Mouse (Mus musculus): Measurements from ENCODE around the gene Crybg3. TPM values are rescaled to one million over a fixed set of nuclear protein-coding genes. Genes with fewer than 3 reads are reported as not detected.

The Crybg3 gene
- polyA plus RNA-seq, 1 experiment: 1.0 TPM

GRCm38 (mm10) chr16:59634598-59634997, 33.8 kb upstream of the Crybg3 start:
- Histone ChIP-seq H3K27me3 (ENCODE audit: control insufficient read depth, insufficient read depth, insufficient read length) (no peaks in the 10 kb centered on the region), H3ac (ENCODE audit: control insufficient read depth, insufficient read length) (no peak overlapping the region), H3K36me3 (ENCODE audit: control insufficient read depth, insufficient read depth) (no peaks in the 10 kb centered on the region), H3K4me3 (no peak overlapping the region), H3K79me2 (ENCODE audit: control insufficient read depth, insufficient read depth) (peaks cover 7% of the 10 kb centered on the region), H3K4me2 (ENCODE audit: low read depth) (no peak overlapping the region)
- TF ChIP-seq SRF (IDR thresholded peaks at IDR 0.05; ENCODE audit: control insufficient read depth, insufficient read length, low read depth): no peak
- no peak for TF ChIP-seq USF1 (IDR thresholded peaks at IDR 0.05; ENCODE audit: low read depth)
- no peak for TF ChIP-seq MYOG (IDR thresholded peaks at IDR 0.05; ENCODE audit: control insufficient read depth in 1 of 3, insufficient read depth in 1 of 3, insufficient read length in 2 of 3, low read depth in 2 of 3)
- no peak for TF ChIP-seq E2F4 (IDR thresholded peaks at IDR 0.05; ENCODE audit: insufficient read depth)
- TF ChIP-seq MYOD1 (IDR thresholded peaks at IDR 0.05; ENCODE audit: control insufficient read depth in 1 of 3, insufficient read length in 2 of 3, low read depth in 2 of 3): no peak
- no peak for TF ChIP-seq CEBPB (IDR thresholded peaks at IDR 0.05; ENCODE audit: insufficient read depth, poor library complexity, severe bottlenecking)
- TF ChIP-seq POLR2AphosphoS2 (IDR thresholded peaks at IDR 0.05; ENCODE audit: insufficient read length, low read depth): no peak
- TF ChIP-seq POLR2A (IDR thresholded peaks at IDR 0.05; ENCODE audit: insufficient read length, low read depth): no peak
- TF ChIP-seq REST (IDR thresholded peaks at IDR 0.05; ENCODE audit: insufficient read depth, insufficient read length): no peak

- Histone ChIP-seq H3K36me3 (ENCODE audit: control insufficient read depth, insufficient read depth) (no peaks in the 10 kb centered on the region), H3K4me3 (no peak overlapping the region), H3ac (ENCODE audit: control insufficient read depth, insufficient read length) (no peak overlapping the region), H3K27me3 (ENCODE audit: control insufficient read depth, insufficient read depth, insufficient read length) (no peaks in the 10 kb centered on the region), H3K79me2 (ENCODE audit: control insufficient read depth, insufficient read depth) (no peaks in the 10 kb centered on the region), H3K4me2 (ENCODE audit: low read depth) (no peak overlapping the region)
- TF ChIP-seq SRF (IDR thresholded peaks at IDR 0.05; ENCODE audit: control insufficient read depth, insufficient read length, low read depth): no peak
Measured at GRCm38 (mm10) chr16:59621554-59621953, 20.8 kb upstream of the Crybg3 start.

- Histone ChIP-seq H3ac (ENCODE audit: control insufficient read depth, insufficient read length) (no peak overlapping the region), H3K4me3 (no peak overlapping the region), H3K4me2 (ENCODE audit: low read depth) (no peak overlapping the region), H3K27me3 (ENCODE audit: control insufficient read depth, insufficient read depth, insufficient read length) (no peaks in the 10 kb centered on the region), H3K36me3 (ENCODE audit: control insufficient read depth, insufficient read depth) (no peaks in the 10 kb centered on the region), H3K79me2 (ENCODE audit: control insufficient read depth, insufficient read depth) (no peaks in the 10 kb centered on the region)
- TF ChIP-seq CEBPB (IDR thresholded peaks at IDR 0.05; ENCODE audit: insufficient read depth, poor library complexity, severe bottlenecking): no peak
- no peak for TF ChIP-seq E2F4 (IDR thresholded peaks at IDR 0.05; ENCODE audit: insufficient read depth)
- no peak for TF ChIP-seq TCF12 (IDR thresholded peaks at IDR 0.05; ENCODE audit: insufficient read depth, poor library complexity, severe bottlenecking)
- no peak for TF ChIP-seq MAX (IDR thresholded peaks at IDR 0.05; ENCODE audit: low read depth)
Measured at GRCm38 (mm10) chr16:59617167-59617566, 16.4 kb upstream of the Crybg3 start.

- no peak overlapping the region for H3ac ChIP-seq (ENCODE audit: control insufficient read depth, insufficient read length)
- H3K4me3 ChIP-seq: no peak overlapping the region
- TF ChIP-seq POLR2A (IDR thresholded peaks at IDR 0.05; ENCODE audit: insufficient read length, low read depth): no peak
- TF ChIP-seq MAX (IDR thresholded peaks at IDR 0.05; ENCODE audit: low read depth): no peak
- TF ChIP-seq MYOG (IDR thresholded peaks at IDR 0.05; ENCODE audit: control insufficient read depth in 1 of 3, insufficient read depth in 1 of 3, insufficient read length in 2 of 3, low read depth in 2 of 3): no peak
- H3K79me2 ChIP-seq (ENCODE audit: control insufficient read depth, insufficient read depth): no peaks in the 10 kb centered on the region
- H3K27me3 ChIP-seq (ENCODE audit: control insufficient read depth, insufficient read depth, insufficient read length): no peaks in the 10 kb centered on the region
- H3K36me3 ChIP-seq (ENCODE audit: control insufficient read depth, insufficient read depth): no peaks in the 10 kb centered on the region
- H3K4me2 ChIP-seq (ENCODE audit: low read depth): no peak overlapping the region
Measured at GRCm38 (mm10) chr16:59615675-59616074, 14.9 kb upstream of the Crybg3 start.

- Histone ChIP-seq H3K4me2 (ENCODE audit: low read depth) (no peak overlapping the region), H3K36me3 (ENCODE audit: control insufficient read depth, insufficient read depth) (no peaks in the 10 kb centered on the region), H3K27me3 (ENCODE audit: control insufficient read depth, insufficient read depth, insufficient read length) (no peaks in the 10 kb centered on the region), H3K79me2 (ENCODE audit: control insufficient read depth, insufficient read depth) (no peaks in the 10 kb centered on the region), H3K4me3 (no peak overlapping the region), H3ac (ENCODE audit: control insufficient read depth, insufficient read length) (no peak overlapping the region)
- no peak for TF ChIP-seq E2F4 (IDR thresholded peaks at IDR 0.05; ENCODE audit: insufficient read depth)
- TF ChIP-seq MAX (IDR thresholded peaks at IDR 0.05; ENCODE audit: low read depth): no peak
- TF ChIP-seq TCF3 (IDR thresholded peaks at IDR 0.05; ENCODE audit: insufficient read length, low read depth): no peak
- TF ChIP-seq MYOG (IDR thresholded peaks at IDR 0.05; ENCODE audit: control insufficient read depth in 1 of 3, insufficient read depth in 1 of 3, insufficient read length in 2 of 3, low read depth in 2 of 3): no peak
- no peak for TF ChIP-seq USF1 (IDR thresholded peaks at IDR 0.05; ENCODE audit: low read depth)
- TF ChIP-seq SRF (IDR thresholded peaks at IDR 0.05; ENCODE audit: control insufficient read depth, insufficient read length, low read depth): no peak
- no peak for TF ChIP-seq POLR2AphosphoS2 (IDR thresholded peaks at IDR 0.05; ENCODE audit: insufficient read length, low read depth)
- TF ChIP-seq REST (IDR thresholded peaks at IDR 0.05; ENCODE audit: insufficient read depth, insufficient read length): no peak
- TF ChIP-seq MYOD1 (IDR thresholded peaks at IDR 0.05; ENCODE audit: control insufficient read depth in 1 of 3, insufficient read length in 2 of 3, low read depth in 2 of 3): no peak
- no peak for TF ChIP-seq POLR2A (IDR thresholded peaks at IDR 0.05; ENCODE audit: insufficient read length, low read depth)
- no peak for TF ChIP-seq TCF12 (IDR thresholded peaks at IDR 0.05; ENCODE audit: insufficient read depth, poor library complexity, severe bottlenecking)
- TF ChIP-seq CEBPB (IDR thresholded peaks at IDR 0.05; ENCODE audit: insufficient read depth, poor library complexity, severe bottlenecking): no peak
Measured at GRCm38 (mm10) chr16:59610750-59611149, 10.0 kb upstream of the Crybg3 start.
